Mouse (Mus musculus): Measurements from ENCODE around the gene Ankrd17.

DNA sequence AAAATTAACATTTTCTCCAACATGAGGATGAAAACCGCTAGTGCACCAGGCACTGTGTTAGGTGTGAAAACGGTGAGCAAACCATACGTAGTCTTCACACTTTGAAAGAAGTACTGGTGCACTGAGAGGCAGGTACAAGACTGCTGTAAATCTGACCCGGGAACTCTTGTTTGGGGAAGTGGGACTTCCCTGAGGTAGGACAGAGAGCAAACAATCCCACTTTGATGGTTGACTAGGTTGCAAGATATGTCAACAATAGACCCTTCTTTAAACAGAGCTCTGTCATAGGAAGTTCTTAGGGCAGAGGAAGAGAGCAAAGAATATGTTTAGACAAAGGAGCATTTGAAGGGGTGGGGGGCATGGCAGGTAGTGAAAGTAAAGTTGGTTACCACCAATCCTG, 7.3 kb upstream of the Ankrd17 start:
- TF ChIP-seq POLR2A (IDR thresholded peaks at IDR 0.05; ENCODE audit: low read depth, low read length) (no peak), CTCF (IDR thresholded peaks at IDR 0.05; ENCODE audit: extremely low read depth, insufficient read length, insufficient replicate concordance, low read depth, low read length) (no peak)
